Mouse (Mus musculus): ENCODE data around the gene Sik1.

Gene Sik1

GRCm38 (mm10) chr17:31808082-31808875, 47.3 kb downstream of the Sik1 start:
- DNase-seq (ENCODE audit: low spot score in 2 of 2): no peak

GRCm38 (mm10) chr17:31806496-31806895, 49.1 kb downstream of the Sik1 start:
- no peak for DNase-seq (ENCODE audit: low spot score in 2 of 2)

- no peak for DNase-seq (ENCODE audit: low spot score in 2 of 2)
Observed at GRCm38 (mm10) chr17:31806025-31806424, 49.6 kb downstream of the Sik1 start.

- DNase-seq (ENCODE audit: low spot score in 2 of 2): no peak
Observed at GRCm38 (mm10) chr17:31805585-31805984, 50.0 kb downstream of the Sik1 start.

- DNase-seq (ENCODE audit: low spot score in 2 of 2): no peak
Observed at GRCm38 (mm10) chr17:31802272-31803017, 53.2 kb downstream of the Sik1 start.

GRCm38 (mm10) chr17:31800852-31801363, 54.7 kb downstream of the Sik1 start:
- no peak for DNase-seq (ENCODE audit: low spot score in 2 of 2)

GRCm38 (mm10) chr17:31795893-31796292, 59.7 kb downstream of the Sik1 start:
- DNase-seq (ENCODE audit: low spot score in 2 of 2): no peak
